Mouse (Mus musculus) midbrain, postnatal 0 days (tissue): ENCODE results near the gene Rwdd1. TPM values are rescaled to one million over a fixed set of nuclear protein-coding genes. Genes with fewer than 3 reads are reported as not detected.
"Not testable (repeated sequence)": the region's sequence is repeated elsewhere in the genome, so short reads cannot be mapped to it uniquely, and the experiment has no call there.

ENCODE experiments used
- ATAC-seq: fragments of 200-750 bp; cut with Nextera tagmentation; 2 replicates; pipeline ENCODE4 v1.8.0; 2017; ENCODE audit warnings: moderate number of reproducible peaks, mild to moderate bottlenecking, moderate TSS enrichment, moderate library complexity; ENCODE audit not compliant: low FRiP score
- DNase-seq: peaks from one replicate; pipeline ENCODE4 v3.0.0-alpha.2; 2015; ENCODE audit warnings: low spot score
- H3K27ac ChIP-seq: fragments of 300-500 bp; sonication (generic); 2 replicates; pipeline ENCODE4 v1.5.1; 2014; ENCODE audit warnings: low read depth, mild to moderate bottlenecking, low read length, mixed read lengths
- H3K27me3 ChIP-seq: fragments of 300-500 bp; sonication (generic); 2 replicates; pipeline ENCODE4 v1.6.1; 2014; ENCODE audit warnings: low read length, control low read depth, mixed read lengths; ENCODE audit not compliant: insufficient read depth
- H3K36me3 ChIP-seq: fragments of 300-500 bp; sonication (generic); 2 replicates; pipeline ENCODE4 v1.6.1; 2014; ENCODE audit warnings: low read length, control low read depth, mixed read lengths; ENCODE audit not compliant: insufficient read depth
- H3K4me1 ChIP-seq: fragments of 300-500 bp; sonication (generic); 2 replicates; pipeline ENCODE4 v1.6.1; 2014; ENCODE audit warnings: mild to moderate bottlenecking, control low read depth, antibody characterized with exemption, low read length, mixed read lengths; ENCODE audit not compliant: insufficient read depth
- H3K4me2 ChIP-seq: fragments of 300-500 bp; sonication (generic); 2 replicates; pipeline ENCODE4 v1.6.1; 2014; ENCODE audit warnings: low read depth, mild to moderate bottlenecking, low read length, mixed read lengths; ENCODE audit not compliant: poor library complexity, severe bottlenecking
- H3K4me3 ChIP-seq: fragments of 300-500 bp; sonication (generic); 2 replicates; pipeline ENCODE4 v1.5.1; 2014; ENCODE audit warnings: low read depth, mild to moderate bottlenecking, low read length, moderate library complexity
- H3K9ac ChIP-seq: fragments of 300-500 bp; sonication (generic); replicated peaks from 2 replicates; pipeline ENCODE4 v1.6.1; 2014; ENCODE audit warnings: mild to moderate bottlenecking, low read length, moderate library complexity, mixed read lengths; ENCODE audit not compliant: poor library complexity, severe bottlenecking
- H3K9me3 ChIP-seq: fragments of 300-500 bp; sonication (generic); 2 replicates; pipeline ENCODE4 v1.6.1; 2016; ENCODE audit warnings: low read length, control low read depth
- CTCF ChIP-seq: IDR thresholded peaks from 2 replicates; pipeline ENCODE4 v1.5.1; 2016; ENCODE audit warnings: antibody characterized with exemption, mild to moderate bottlenecking
- WGBS: fragments of 180-500 bp; shearing (Covaris S2); extraction: QIAGEN DNeasy Blood & Tissue Kit; methylation state at CpG from one replicate; pipeline ENCODE4 v1.1.7; 2014; 5-methylcytosine and 5-hydroxymethylcytosine counted together
- polyA plus RNA-seq: library from polyadenylated mRNA; unstranded; fragments of >200 nt; fragmentation: Nextera tagmentation; extraction: Ambion mirVana; gene quantifications from 2 replicates; pipeline ENCODE4 v1.2.1, GENCODE M21; 2015
- total RNA-seq: library from RNA; depleted of rRNA; stranded (reverse); fragments of >200 nt; gene quantifications from 2 replicates; pipeline ENCODE4 v1.2.3, GENCODE M21; 2014

The Rwdd1 gene
- total and polyA plus RNA-seq, 2 experiments from 2014 or later, result 145 to 174 TPM

- Histone ChIP-seq H3K9ac (peak overlapping the region; percentile 39; the same call in 1 of the 2 replicates), H3K4me2 (peak overlapping the region; percentile 46), H3K27ac (no peak overlapping the region), H3K4me1 (no peaks in the 10 kb centered on the region; the same call in 1 of the 2 replicates), H3K4me3 (peak overlapping the region; percentile 9), H3K9me3 (no peaks in the 10 kb centered on the region), H3K36me3 (no peaks in the 10 kb centered on the region), H3K27me3 (no peaks in the 10 kb centered on the region)
- WGBS, result 20% methylated on average over 22 of the region's 22 CpGs
- peak; percentile 86 for DNase-seq
- peak; percentile 80 for ATAC-seq
- TF ChIP-seq CTCF, result peak; percentile 83
Observed at GRCm38 (mm10) chr10:34033630-34034305, 14.3 kb upstream of the Rwdd1 start.

DNA sequence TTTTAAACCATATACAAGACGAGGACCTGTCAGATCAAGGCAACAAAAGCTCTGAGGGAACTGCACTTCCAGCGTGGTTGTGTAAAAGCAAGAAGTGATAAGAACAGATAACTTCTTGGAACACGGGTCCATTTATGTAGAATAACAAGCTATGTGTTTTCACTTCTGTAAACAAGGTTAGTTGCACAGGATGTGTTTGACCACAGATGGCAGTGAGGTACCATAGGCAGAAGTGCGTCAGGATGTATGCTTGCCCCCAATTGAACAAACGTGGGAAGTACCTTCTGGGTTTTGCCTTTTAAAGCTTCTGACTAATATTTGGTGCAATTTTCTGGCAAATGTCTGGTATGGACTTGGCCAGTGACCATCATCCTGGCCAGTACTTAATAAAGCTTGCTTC lies 10.9 kb upstream of the Rwdd1 start:
- no peak overlapping the region for H3K4me3 ChIP-seq
- 84% methylated on average over 5 of the region's 5 CpGs for WGBS
- no peaks in the 10 kb centered on the region for H3K9me3 ChIP-seq
- no peak overlapping the region for H3K4me2 ChIP-seq
- H3K36me3 ChIP-seq, result no peaks in the 10 kb centered on the region
- no peak for ATAC-seq
- H3K27ac ChIP-seq, result no peak overlapping the region
- H3K4me1 ChIP-seq, result no peaks in the 10 kb centered on the region; the same call in 1 of the 2 replicates
- no peak for DNase-seq
- no peak overlapping the region for H3K9ac ChIP-seq
- H3K27me3 ChIP-seq, result no peaks in the 10 kb centered on the region
- no peak for TF ChIP-seq CTCF

GRCm38 (mm10) chr10:34018746-34019301 lies 600 bp downstream of the Rwdd1 start:
- Histone ChIP-seq H3K4me2 (peak overlapping the region; percentile 76), H3K4me1 (peaks cover 8% of the 10 kb centered on the region; the same call in 1 of the 2 replicates), H3K9ac (peak overlapping the region; percentile 81), H3K9me3 (no peaks in the 10 kb centered on the region), H3K27me3 (no peaks in the 10 kb centered on the region), H3K4me3 (peak overlapping the region; percentile 65), H3K36me3 (no peaks in the 10 kb centered on the region), H3K27ac (peak overlapping the region; percentile 90)
- under 1% methylated on average over 21 of the region's 21 CpGs for WGBS
- ATAC-seq (peak; percentile 8; the same call in 1 of the 2 replicates), DNase-seq (peak; percentile 30)
- no peak for TF ChIP-seq CTCF

GRCm38 (mm10) chr10:34013241-34013640 lies 6.2 kb downstream of the Rwdd1 start:
- H3K4me2 ChIP-seq, result no peak overlapping the region
- no peak for ATAC-seq

GRCm38 (mm10) chr10:34012581-34012980 lies 6.8 kb downstream of the Rwdd1 start:
- Histone ChIP-seq H3K36me3 (peaks cover 3% of the 10 kb centered on the region; the same call in 1 of the 2 replicates), H3K27me3 (no peaks in the 10 kb centered on the region), H3K9ac (no peak overlapping the region), H3K4me1 (no peaks in the 10 kb centered on the region), H3K4me3 (no peak overlapping the region), H3K4me2 (no peak overlapping the region), H3K9me3 (no peaks in the 10 kb centered on the region), H3K27ac (no peak overlapping the region)
- WGBS, result 95% methylated on average over 4 of the region's 4 CpGs
- ATAC-seq (no peak), DNase-seq (no peak)
- TF ChIP-seq CTCF, result no peak

More at GRCm38 (mm10) chr10:34013241-34013640, 6.2 kb downstream of the Rwdd1 start:
- H3K9ac ChIP-seq, result no peak overlapping the region
- no peak for TF ChIP-seq CTCF
- peaks cover 3% of the 10 kb centered on the region; the same call in 1 of the 2 replicates for H3K36me3 ChIP-seq
- H3K27ac ChIP-seq, result no peak overlapping the region
- WGBS, result 65% methylated on average over 2 of the region's 2 CpGs
- no peak for DNase-seq
- H3K9me3 ChIP-seq, result no peaks in the 10 kb centered on the region
- no peak overlapping the region for H3K4me3 ChIP-seq
- peaks cover 6% of the 10 kb centered on the region; the same call in 1 of the 2 replicates for H3K4me1 ChIP-seq
- H3K27me3 ChIP-seq, result no peaks in the 10 kb centered on the region

DNA sequence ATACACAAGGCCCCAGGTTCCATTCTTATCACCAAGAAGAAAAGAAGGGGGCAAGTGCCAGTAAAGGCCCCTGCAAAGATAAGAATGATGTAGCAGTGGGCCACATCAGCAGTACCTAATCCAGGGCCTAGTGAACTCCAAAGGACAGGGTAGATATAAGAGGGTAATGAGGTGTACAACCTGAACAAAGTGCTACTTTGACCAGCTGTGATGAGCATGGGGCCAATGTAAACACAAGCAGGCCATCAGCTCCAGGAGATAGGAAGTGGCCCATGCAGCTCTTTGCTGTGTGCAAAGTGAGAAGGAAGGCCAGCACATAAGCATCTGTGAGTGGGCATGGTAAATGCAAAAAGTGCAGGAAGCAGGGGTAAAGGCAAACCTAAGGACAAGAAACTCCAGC lies 21.0 kb downstream of the Rwdd1 start:
- Histone ChIP-seq H3K9ac (no peak overlapping the region), H3K27me3 (no peaks in the 10 kb centered on the region), H3K9me3 (no peaks in the 10 kb centered on the region), H3K36me3 (peaks cover 52% of the 10 kb centered on the region), H3K4me3 (no peak overlapping the region), H3K4me1 (no peaks in the 10 kb centered on the region), H3K27ac (no peak overlapping the region), H3K4me2 (no peak overlapping the region)
- no peak for ATAC-seq
- TF ChIP-seq CTCF, result no peak
- DNase-seq, result no peak

- not testable (repeated sequence) for ATAC-seq, DNase-seq, H3K27ac ChIP-seq, H3K4me1 ChIP-seq, H3K9ac ChIP-seq, H3K9me3 ChIP-seq, H3K27me3 ChIP-seq, H3K4me3 ChIP-seq, H3K4me2 ChIP-seq
- H3K36me3 ChIP-seq, result peaks cover 54% of the 10 kb centered on the region
- WGBS, result 87% methylated on average over 6 of the region's 8 CpGs
Observed at GRCm38 (mm10) chr10:33996686-33997085, 22.7 kb downstream of the Rwdd1 start.
